33 mouse cellular contexts compared by ENCODE assay signal in the genomic region with DNA sequence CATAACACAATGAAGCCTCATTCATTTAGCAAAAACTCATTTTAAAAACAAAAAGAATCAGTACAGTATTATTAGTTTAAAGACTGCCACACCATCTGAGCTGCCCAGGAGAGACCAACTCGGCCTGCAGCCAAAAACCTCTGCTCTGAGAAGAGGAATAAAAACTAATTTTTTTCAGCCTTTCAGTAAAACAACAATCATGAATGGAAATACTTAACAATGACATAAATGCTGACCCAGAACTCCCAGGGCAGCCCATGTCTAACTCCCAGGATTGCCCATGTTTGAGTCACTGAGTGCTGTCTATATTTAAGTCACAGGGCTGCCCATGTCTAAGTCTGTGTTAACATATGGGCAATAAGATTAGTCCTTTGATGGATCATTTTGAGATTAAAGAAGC.
"Had no signal": no experiment of that assay in that cellular context is flagged by ENCODE, and none has a peak within 500 bp of the region (broad histone marks: within the 10 kb centered on the region; RNA-seq: fewer than 3 reads in every experiment).

No protein-coding gene starts in this region.

- H3K27me3 ChIP-seq: limb, embryonic 12.5 days; limb, embryonic 13.5 days; limb, embryonic 15.5 days; liver, embryonic 12.5 days; liver, embryonic 13.5 days; liver, embryonic 15.5 days; lung, embryonic 15.5 days; megakaryocyte, embryonic 14.5 days; midbrain, embryonic 12.5 days; midbrain, embryonic 13.5 days; midbrain, embryonic 15.5 days; neural tube, embryonic 12.5 days; neural tube, embryonic 13.5 days had no signal

- H3K4me1 ChIP-seq: liver, embryonic 12.5 days; liver, embryonic 15.5 days; neural tube, embryonic 12.5 days had no signal

- DNase-seq: left cerebral cortex, postnatal 4 days; liver; liver, embryonic 13.5 days; liver, postnatal 0 days; lung, adult 18-20 months; lung, adult 2 months; lung, embryonic 14.5 days; lung, postnatal 10 days; lung, postnatal 14 days; lung, postnatal 36 days; lung, postnatal 4 days; midbrain, embryonic 14.5 days had no signal

- H3K4me3 ChIP-seq: limb, embryonic 10.5 days; limb, embryonic 12.5 days; limb, embryonic 13.5 days; limb, embryonic 15.5 days; liver, embryonic 12.5 days; liver, embryonic 13.5 days; liver, embryonic 15.5 days; lung, embryonic 15.5 days; megakaryocyte, embryonic 14.5 days; midbrain, embryonic 10.5 days; midbrain, embryonic 12.5 days; midbrain, embryonic 13.5 days; midbrain, embryonic 15.5 days; myocyte; neural tube, embryonic 12.5 days; neural tube, embryonic 13.5 days had no signal

- H3K9me3 ChIP-seq: limb, embryonic 10.5 days; limb, embryonic 12.5 days; limb, embryonic 13.5 days; limb, embryonic 15.5 days; liver, embryonic 12.5 days; liver, embryonic 13.5 days; liver, embryonic 15.5 days; lung, embryonic 15.5 days; megakaryocyte, embryonic 14.5 days; midbrain, embryonic 10.5 days; midbrain, embryonic 12.5 days; midbrain, embryonic 13.5 days; midbrain, embryonic 15.5 days; neural tube, embryonic 12.5 days; neural tube, embryonic 13.5 days had no signal

- ATAC-seq: liver, embryonic 12.5 days; liver, postnatal 0 days; lung, postnatal 0 days; midbrain, embryonic 13.5 days; midbrain, embryonic 15.5 days; midbrain, embryonic 16.5 days had no signal

- H3K9ac ChIP-seq: limb, embryonic 12.5 days; limb, embryonic 13.5 days; limb, embryonic 15.5 days; liver, embryonic 12.5 days; liver, embryonic 13.5 days; liver, embryonic 14.5 days; liver, embryonic 15.5 days; liver, postnatal 0 days; lung, embryonic 14.5 days; lung, embryonic 15.5 days; midbrain, embryonic 12.5 days; midbrain, embryonic 13.5 days; midbrain, embryonic 15.5 days; neural tube, embryonic 12.5 days; neural tube, embryonic 13.5 days had no signal

- H3K4me2 ChIP-seq: limb, embryonic 12.5 days; limb, embryonic 13.5 days; limb, embryonic 15.5 days; liver, embryonic 11.5 days; liver, embryonic 12.5 days; liver, embryonic 13.5 days; liver, embryonic 15.5 days; lung, embryonic 14.5 days; lung, embryonic 15.5 days; midbrain, embryonic 11.5 days; midbrain, embryonic 12.5 days; midbrain, embryonic 13.5 days; midbrain, embryonic 15.5 days; neural tube, embryonic 12.5 days; neural tube, embryonic 13.5 days had no signal

- H3K36me3 ChIP-seq: limb, embryonic 10.5 days; limb, embryonic 12.5 days; limb, embryonic 13.5 days; limb, embryonic 15.5 days; liver, embryonic 12.5 days; liver, embryonic 13.5 days; liver, embryonic 15.5 days; lung, embryonic 15.5 days; midbrain, embryonic 10.5 days; midbrain, embryonic 12.5 days; midbrain, embryonic 13.5 days; midbrain, embryonic 15.5 days; neural tube, embryonic 12.5 days; neural tube, embryonic 13.5 days had no signal

- H3K27ac ChIP-seq: limb, embryonic 10.5 days; limb, embryonic 12.5 days; limb, embryonic 13.5 days; limb, embryonic 15.5 days; liver, embryonic 12.5 days; liver, embryonic 13.5 days; liver, embryonic 14.5 days; liver, embryonic 15.5 days; lung, embryonic 15.5 days; macrophage; midbrain, embryonic 12.5 days; midbrain, embryonic 13.5 days; midbrain, embryonic 15.5 days; neural tube, embryonic 12.5 days; neural tube, embryonic 13.5 days had no signal
